Mouse (Mus musculus) CH12.LX (cell line): ENCODE measurements at regions not wholly inside any gene's neighbourhood (a gene's known extent, or its start where the extent isn't known, plus 50 kb on each side); places are given as distances from the start of the nearest gene placed in this dataset.

ENCODE experiments used
- DNase-seq: peaks from one replicate; pipeline ENCODE4 v3.0.0-alpha.2; 2013; ENCODE audit errors: extremely low read depth
- H3K27ac ChIP-seq: 2 replicates; pipeline ENCODE4 v1.5.1; 2012; ENCODE audit warnings: low read depth, mild to moderate bottlenecking, control low read depth, moderate library complexity; ENCODE audit not compliant: insufficient read depth
- H3K27me3 ChIP-seq: replicated peaks from 2 replicates; pipeline ENCODE3; 2012; ENCODE audit warnings: inconsistent platforms
- H3K36me3 ChIP-seq, 2 experiments: replicated peaks in 1 of 2; 2 replicates each; pipeline versions ENCODE3 to v1.6.1; 2012; ENCODE audit warnings: inconsistent platforms in 1 of 2, low read length in 1 of 2, mild to moderate bottlenecking in 1 of 2, mixed read lengths in 1 of 2, moderate library complexity in 1 of 2; ENCODE audit not compliant: control insufficient read depth in 1 of 2, insufficient read depth in 1 of 2
- H3K4me1 ChIP-seq, 2 experiments: 2 replicates each; pipeline ENCODE4 v1.6.1; 2012; ENCODE audit warnings: inconsistent platforms in 1 of 2, moderate library complexity in 1 of 2; ENCODE audit not compliant: insufficient read depth in 2 of 2, control insufficient read depth in 1 of 2
- H3K4me2 ChIP-seq: 2 replicates; pipeline ENCODE4 v1.6.1; 2012; ENCODE audit warnings: low read depth, mild to moderate bottlenecking, control low read depth; ENCODE audit not compliant: poor library complexity, insufficient read depth, severe bottlenecking
- H3K4me3 ChIP-seq, 3 experiments: fragments of 150-350 bp in 1 of 3; sonication (generic) in 1 of 3; replicated peaks in 1 of 3; 2 replicates each; pipeline versions ENCODE3 to v1.5.1; 2011 to 2012; ENCODE audit warnings: low read depth in 2 of 3, low read length in 2 of 3, mild to moderate bottlenecking in 2 of 3, moderate library complexity in 2 of 3, control low read depth in 1 of 3, improper control_type of control experiment in 1 of 3, inconsistent platforms in 1 of 3, mixed read lengths in 1 of 3; ENCODE audit not compliant: poor library complexity in 1 of 3
- H3K79me2 ChIP-seq: replicated peaks from 2 replicates; pipeline ENCODE4 v1.6.1; 2012; ENCODE audit warnings: mild to moderate bottlenecking, moderate library complexity; ENCODE audit not compliant: control insufficient read depth, poor library complexity, insufficient read depth, severe bottlenecking; ENCODE audit errors: extremely low read depth
- H3K9ac ChIP-seq: 2 replicates; pipeline ENCODE4 v1.6.1; 2012; ENCODE audit warnings: low read depth, mild to moderate bottlenecking, control low read depth, moderate library complexity; ENCODE audit not compliant: insufficient read depth
- H3K9me3 ChIP-seq: replicated peaks from 2 replicates; pipeline ENCODE3; 2012; ENCODE audit warnings: low read length, inconsistent platforms, mixed read lengths
- BHLHE40 ChIP-seq: IDR thresholded peaks from 2 replicates; pipeline ENCODE4 v1.6.1; 2011; ENCODE audit warnings: mild to moderate bottlenecking, low read depth, low read length, improper control_type of control experiment
- CHD2 ChIP-seq: IDR thresholded peaks from 2 replicates; pipeline ENCODE4 v1.6.1; 2011; ENCODE audit warnings: low read length, improper control_type of control experiment
- CTCF ChIP-seq, 2 experiments: IDR thresholded peaks in 1 of 2; conservative IDR thresholded peaks in 1 of 2; 2 replicates each; pipeline ENCODE4 v1.5.1; 2011 to 2012; ENCODE audit warnings: low read depth in 2 of 2, low read length in 2 of 2, improper control_type of control experiment in 1 of 2, inconsistent platforms in 1 of 2, mild to moderate bottlenecking in 1 of 2, moderate library complexity in 1 of 2
- E2F4 ChIP-seq: IDR thresholded peaks from 2 replicates; pipeline ENCODE4 v1.6.1; 2011; ENCODE audit warnings: low read depth, low read length, improper control_type of control experiment; ENCODE audit not compliant: insufficient replicate concordance
- ELF1 ChIP-seq: IDR thresholded peaks from 2 replicates; pipeline ENCODE4 v1.6.1; 2014; ENCODE audit warnings: low read depth, mild to moderate bottlenecking, inconsistent platforms, low read length, improper control_type of control experiment
- GABPA ChIP-seq: IDR thresholded peaks from 2 replicates; pipeline ENCODE4 v1.6.1; 2012; ENCODE audit warnings: low read depth, low read length, improper control_type of control experiment, inconsistent platforms; ENCODE audit not compliant: insufficient replicate concordance
- HCFC1 ChIP-seq: IDR thresholded peaks from 2 replicates; pipeline ENCODE4 v1.6.1; 2012; ENCODE audit warnings: low read depth, mild to moderate bottlenecking, inconsistent platforms, low read length, improper control_type of control experiment
- JUN ChIP-seq: IDR thresholded peaks from 2 replicates; pipeline ENCODE4 v1.6.1; 2011; ENCODE audit warnings: low read depth, mild to moderate bottlenecking, low read length, improper control_type of control experiment, moderate library complexity; ENCODE audit not compliant: insufficient read depth
- JUND ChIP-seq: conservative IDR thresholded peaks from 2 replicates; pipeline ENCODE4 v1.6.1; 2011; ENCODE audit warnings: low read depth, low read length, improper control_type of control experiment
- MAFK ChIP-seq: IDR thresholded peaks from 2 replicates; pipeline ENCODE4 v1.6.1; 2011; ENCODE audit warnings: low read length, improper control_type of control experiment; ENCODE audit not compliant: insufficient replicate concordance
- MAX ChIP-seq: IDR thresholded peaks from 2 replicates; pipeline ENCODE4 v1.6.1; 2011; ENCODE audit warnings: low read length, improper control_type of control experiment
- MYC ChIP-seq: IDR thresholded peaks from 2 replicates; pipeline ENCODE4 v1.6.1; 2011; ENCODE audit warnings: low read depth, mild to moderate bottlenecking, improper control_type of control experiment, low read length
- NELFE ChIP-seq: IDR thresholded peaks from 2 replicates; pipeline ENCODE4 v1.6.1; 2011; ENCODE audit warnings: low read depth, low read length, improper control_type of control experiment
- NRF1 ChIP-seq: IDR thresholded peaks from 2 replicates; pipeline ENCODE4 v1.6.1; 2014; ENCODE audit warnings: low read depth, mild to moderate bottlenecking, inconsistent platforms, low read length, improper control_type of control experiment, moderate library complexity
- PAX5 ChIP-seq: IDR thresholded peaks from 2 replicates; pipeline ENCODE4 v1.6.1; 2012; ENCODE audit warnings: low read length, inconsistent platforms, mixed read lengths
- POLR2A ChIP-seq: IDR thresholded peaks from 2 replicates; pipeline ENCODE4 v1.6.1; 2011; ENCODE audit warnings: low read depth, mild to moderate bottlenecking, improper control_type of control experiment, low read length
- POLR2AphosphoS2 ChIP-seq: IDR thresholded peaks from 2 replicates; pipeline ENCODE4 v1.6.1; 2011; ENCODE audit warnings: low read depth, low read length, improper control_type of control experiment
- RAD21 ChIP-seq: IDR thresholded peaks from 2 replicates; pipeline ENCODE4 v1.6.1; 2011; ENCODE audit warnings: low read depth, mild to moderate bottlenecking, low read length, improper control_type of control experiment, moderate library complexity
- RCOR1 ChIP-seq: conservative IDR thresholded peaks from 2 replicates; pipeline ENCODE4 v1.6.1; 2012; ENCODE audit warnings: low read depth, mild to moderate bottlenecking, inconsistent platforms, low read length, improper control_type of control experiment
- SIN3A ChIP-seq: IDR thresholded peaks from 2 replicates; pipeline ENCODE4 v1.6.1; 2012; ENCODE audit warnings: low read length, improper control_type of control experiment, inconsistent platforms
- SMC3 ChIP-seq: IDR thresholded peaks from 2 replicates; pipeline ENCODE4 v1.6.1; 2011; ENCODE audit warnings: low read depth, low read length, improper control_type of control experiment
- TBP ChIP-seq: conservative IDR thresholded peaks from 2 replicates; pipeline ENCODE4 v1.6.1; 2011; ENCODE audit warnings: low read depth, low read length, improper control_type of control experiment
- TCF12 ChIP-seq: IDR thresholded peaks from 2 replicates; pipeline ENCODE4 v1.6.1; 2014; ENCODE audit warnings: low read depth, mild to moderate bottlenecking, inconsistent platforms, low read length, improper control_type of control experiment
- USF2 ChIP-seq: conservative IDR thresholded peaks from 2 replicates; pipeline ENCODE4 v1.6.1; 2011; ENCODE audit warnings: low read depth, low read length, improper control_type of control experiment
- ZC3H11A ChIP-seq: IDR thresholded peaks from 2 replicates; pipeline ENCODE4 v1.6.1; 2012; ENCODE audit warnings: low read depth, mild to moderate bottlenecking, inconsistent platforms, low read length, improper control_type of control experiment
- ZKSCAN1 ChIP-seq: IDR thresholded peaks from 2 replicates; pipeline ENCODE4 v1.6.1; 2012; ENCODE audit warnings: low read depth, inconsistent platforms, low read length, improper control_type of control experiment, borderline replicate concordance
- ZMIZ1 ChIP-seq: IDR thresholded peaks from 2 replicates; pipeline ENCODE4 v1.6.1; 2012; ENCODE audit warnings: low read depth, mild to moderate bottlenecking, inconsistent platforms, low read length, improper control_type of control experiment
- ZNF384 ChIP-seq: IDR thresholded peaks from 2 replicates; pipeline ENCODE4 v1.6.1; 2012; ENCODE audit warnings: low read depth, low read length, improper control_type of control experiment, inconsistent platforms
- dilution Hi-C: fragments of 300-500 bp; cut with MboI; formaldehyde crosslinking; loops from 2 replicates; pipeline ENCODE4 v1.14.3; 2020; ENCODE audit warnings: low sequenced_read_pairs; ENCODE audit not compliant: extremely low pct_unique_long_range_greater_than_20kb, extremely low pct_ligation_motif_present
- in situ Hi-C: fragments of 300-500 bp; cut with MboI; formaldehyde crosslinking; loops from 3 replicates; pipeline ENCODE4 v1.14.3; 2019; ENCODE audit warnings: low sequenced_read_pairs, low pct_ligation_motif_present, low pct_unique_long_range_greater_than_20kb, mixed read lengths

- in situ Hi-C loops = no loop called here
- no peaks in the 10 kb centered on the region for H3K79me2 ChIP-seq
- peaks cover 4% of the 10 kb centered on the region for H3K9me3 ChIP-seq
- H3K4me3 ChIP-seq = no peak overlapping the region
- TF ChIP-seq MAFK (no peak), TBP (no peak), BHLHE40 (no peak), TCF12 (no peak), USF2 (no peak), CTCF (conservative IDR thresholded peaks at IDR 0.05 in 1 of 2, IDR thresholded peaks at IDR 0.05 in 1 of 2; ENCODE audit: low read depth in 2 of 2, low read length in 2 of 2) (no peak), ZMIZ1 (no peak), JUN (no peak), NRF1 (no peak), RAD21 (no peak), ZKSCAN1 (no peak), GABPA (no peak), HCFC1 (no peak), ZNF384 (no peak), ELF1 (no peak), POLR2A (no peak), CHD2 (no peak), MYC (no peak), SMC3 (no peak), ZC3H11A (no peak)
- DNase-seq = no peak
- H3K4me1 ChIP-seq = no peaks in the 10 kb centered on the region
- H3K9ac ChIP-seq = no peak overlapping the region
- H3K27ac ChIP-seq = no peak overlapping the region
- dilution Hi-C loops = no loop called here
- no peaks in the 10 kb centered on the region for H3K27me3 ChIP-seq
- no peaks in the 10 kb centered on the region for H3K36me3 ChIP-seq
- no peak overlapping the region for H3K4me2 ChIP-seq
Measured at GRCm38 (mm10) chr1:36003592-36003991, 64.6 kb upstream of the Hs6st1 start.

DNA sequence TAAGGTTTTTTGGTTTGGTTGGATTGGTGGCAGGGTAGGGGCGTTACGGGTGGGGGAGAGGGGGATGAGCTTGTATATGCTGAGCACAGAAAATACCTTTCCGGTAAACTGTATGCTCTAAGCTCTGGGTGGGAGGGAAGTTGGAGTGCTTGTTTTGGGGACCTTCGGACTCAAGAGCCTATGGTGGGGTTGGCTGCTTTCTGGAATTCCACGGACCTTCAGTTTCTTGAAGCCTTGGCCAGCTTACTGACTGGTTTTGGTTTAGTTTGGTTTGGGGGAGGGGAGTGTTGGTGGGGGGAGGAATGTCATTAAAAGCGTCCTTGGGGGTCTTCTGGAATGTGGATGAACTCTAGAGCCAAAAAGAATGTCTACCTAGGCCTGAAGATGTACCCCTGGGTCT, 59.6 kb upstream of the Hs6st1 start:
- Histone ChIP-seq H3K4me1 (peaks cover 2 to 7% of the 10 kb centered on the region in 2 experiments; a peak in 2 of 4 replicates), H3K9ac (no peak overlapping the region), H3K4me3 (no peak overlapping the region), H3K4me2 (no peak overlapping the region), H3K27me3 (no peaks in the 10 kb centered on the region), H3K36me3 (no peaks in the 10 kb centered on the region), H3K27ac (no peak overlapping the region), H3K79me2 (no peaks in the 10 kb centered on the region)
- in situ Hi-C loops = no loop called here
- TF ChIP-seq POLR2A = no peak
- TF ChIP-seq CHD2 = no peak
- TF ChIP-seq ZKSCAN1 = no peak
- TF ChIP-seq TBP = no peak
- no peak for TF ChIP-seq CTCF (conservative IDR thresholded peaks at IDR 0.05 in 1 of 2, IDR thresholded peaks at IDR 0.05 in 1 of 2; ENCODE audit: low read depth in 2 of 2, low read length in 2 of 2)
- TF ChIP-seq POLR2AphosphoS2 = no peak
- TF ChIP-seq SIN3A = no peak
- TF ChIP-seq MAX = no peak
- TF ChIP-seq JUND = no peak
- TF ChIP-seq E2F4 = no peak
- TF ChIP-seq BHLHE40 = no peak
- TF ChIP-seq PAX5 = no peak
- TF ChIP-seq ZMIZ1 = no peak
- TF ChIP-seq HCFC1 = no peak
- no peak for TF ChIP-seq RCOR1
- no peak for TF ChIP-seq NELFE
- TF ChIP-seq MYC = no peak
- TF ChIP-seq RAD21 = no peak
- TF ChIP-seq SMC3 = no peak
- TF ChIP-seq, all 38 proteins: peak for 0
- no peak for DNase-seq
- no peaks in the 10 kb centered on the region for H3K9me3 ChIP-seq
- dilution Hi-C loops = no loop called here
